Mouse (Mus musculus): ENCODE results near the gene 1700001P01Rik.
A peak's percentile ranks its signal among the peaks of the same experiment; 100 is the strongest.

1700001P01Rik gene

DNA sequence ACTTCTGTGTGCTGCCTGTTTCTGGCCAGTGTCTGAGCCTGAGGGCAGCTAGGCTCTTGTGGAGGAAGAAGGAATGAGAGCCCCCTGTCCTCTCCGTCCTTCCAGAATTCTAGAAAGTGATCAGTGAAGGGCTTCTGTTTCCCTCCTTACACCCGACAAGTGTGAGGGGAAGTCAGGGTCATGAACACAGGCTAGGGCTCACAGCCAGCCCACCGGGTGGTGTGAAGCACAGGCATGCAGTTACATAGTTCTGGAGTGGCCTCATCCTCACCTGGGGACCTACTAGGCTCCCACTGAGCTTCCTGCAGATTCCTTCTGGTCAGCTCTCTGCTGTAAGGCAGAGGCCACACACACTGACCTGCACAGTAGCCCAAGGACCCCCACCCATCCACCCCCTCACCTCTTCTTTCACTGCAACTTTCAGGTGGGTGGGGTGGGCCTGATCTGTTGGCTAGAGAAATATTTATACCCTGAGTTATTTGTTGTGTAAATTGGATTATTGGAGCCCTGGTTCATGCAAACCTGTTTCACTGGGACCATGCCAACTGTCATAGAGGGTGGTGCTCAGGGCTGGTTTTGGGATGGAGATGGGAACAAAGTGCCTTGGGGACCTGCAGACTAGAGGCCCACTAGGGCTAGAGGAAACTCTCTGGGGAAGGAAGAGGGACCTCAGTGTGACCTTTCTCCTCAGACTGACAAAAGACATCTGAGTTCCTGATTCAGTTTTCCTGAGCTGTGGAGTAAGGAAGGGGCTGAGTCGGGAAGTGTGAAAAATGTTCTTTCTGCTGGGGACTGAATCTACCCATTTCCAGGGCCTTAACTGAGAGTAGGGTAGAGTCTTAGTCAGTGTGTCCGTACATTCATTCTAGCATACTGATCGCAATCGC, 33.8 kb upstream of the 1700001P01Rik start:
- no peak for DNase-seq

DNA sequence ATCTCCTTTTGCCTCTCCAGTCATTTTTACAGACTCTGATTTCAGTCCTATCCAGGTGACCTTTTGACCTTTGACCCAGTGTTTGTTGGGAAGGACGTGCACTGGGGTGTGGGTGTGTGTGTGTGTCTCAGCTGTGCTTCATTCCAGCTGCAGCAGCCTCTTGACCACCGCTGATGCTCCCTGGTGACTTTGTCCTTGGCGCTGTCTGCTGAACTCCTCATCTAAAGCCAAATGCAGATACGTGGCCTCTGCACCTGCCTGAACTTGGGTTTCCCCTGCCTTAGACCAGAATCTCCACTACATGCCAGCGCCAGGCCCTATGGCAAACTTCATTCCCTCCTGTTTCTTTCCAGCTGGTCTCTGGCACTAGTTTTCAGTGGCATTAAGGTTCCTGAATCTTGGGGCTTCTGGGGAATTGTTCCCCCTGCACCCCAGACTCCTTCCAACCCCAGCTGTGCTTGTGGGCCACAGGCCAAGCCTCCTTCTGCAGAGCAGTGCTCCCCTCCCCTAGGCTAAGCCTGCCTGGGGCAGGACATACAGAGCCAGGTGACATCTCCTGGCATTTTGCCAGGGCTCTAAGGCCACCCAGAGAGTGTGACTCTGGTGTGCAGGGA, 33.0 kb upstream of the 1700001P01Rik start:
- no peak for DNase-seq

DNA sequence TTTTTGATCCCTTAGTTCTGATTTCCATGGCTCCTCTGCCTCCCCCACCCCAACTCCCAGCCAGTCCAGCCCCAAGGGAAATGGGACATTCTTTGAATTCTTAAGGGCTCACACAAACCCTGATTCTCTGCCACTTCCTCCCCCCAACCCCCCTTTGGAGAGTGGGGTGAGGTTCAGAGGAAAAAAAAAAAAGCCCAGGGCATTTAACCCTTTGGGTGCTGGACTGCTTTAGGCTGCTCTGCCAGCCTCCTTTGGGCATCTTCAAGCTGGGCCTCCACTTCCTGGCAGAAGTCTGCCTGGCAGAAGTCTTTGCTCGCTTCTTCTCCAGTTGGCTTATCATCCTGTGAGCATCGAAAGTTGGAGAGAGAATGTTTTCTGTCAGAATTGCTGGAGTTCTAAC, 32.4 kb upstream of the 1700001P01Rik start:
- no peak for DNase-seq

DNA sequence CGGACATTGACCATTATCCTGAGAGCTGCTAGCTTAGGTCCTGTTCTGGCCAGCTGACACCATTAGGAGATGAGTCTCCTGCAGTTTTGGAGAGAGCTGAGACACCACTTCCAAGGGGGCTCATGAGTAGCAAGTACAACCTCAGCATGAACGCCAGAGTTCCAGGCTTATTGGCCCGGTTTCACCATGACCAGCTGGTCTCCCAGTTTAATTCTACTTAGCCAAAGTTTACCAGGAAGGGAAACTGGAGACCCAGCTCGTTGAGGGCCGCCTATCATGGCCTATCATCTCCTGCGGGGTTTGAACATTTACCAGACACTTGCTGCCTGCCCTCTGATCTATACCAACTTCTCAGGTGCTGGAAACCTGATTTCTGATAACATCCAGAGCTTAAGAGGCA, 31.9 kb upstream of the 1700001P01Rik start:
- no peak for DNase-seq

GRCm38 (mm10) chr11:97806613-97806964, 30.9 kb upstream of the 1700001P01Rik start:
- no peak for DNase-seq

GRCm38 (mm10) chr11:97805662-97806612, 30.2 kb upstream of the 1700001P01Rik start:
- peak; percentile 51 for DNase-seq

GRCm38 (mm10) chr11:97804841-97805661, 29.3 kb upstream of the 1700001P01Rik start:
- DNase-seq: no peak

DNA sequence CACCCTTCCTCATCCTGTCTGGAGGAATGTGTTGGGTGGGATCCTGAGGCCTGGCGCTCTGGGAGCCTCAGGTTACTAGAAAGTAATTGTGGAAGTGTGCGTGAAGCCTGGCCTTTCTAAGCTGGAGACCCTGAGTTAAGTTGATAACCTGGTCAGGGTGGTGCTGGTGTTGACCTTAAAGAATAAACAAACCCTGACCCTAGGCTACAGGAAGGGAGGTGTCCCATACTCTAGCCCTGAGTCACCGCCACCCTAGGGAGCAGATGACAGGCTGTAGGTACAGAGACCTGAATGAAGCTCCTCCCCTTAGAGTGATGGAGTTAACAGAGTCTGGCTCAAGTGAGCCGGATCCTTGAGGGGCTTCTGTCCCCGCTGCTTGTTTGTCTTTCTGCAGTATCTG, 28.1 kb upstream of the 1700001P01Rik start:
- DNase-seq: no peak

DNA sequence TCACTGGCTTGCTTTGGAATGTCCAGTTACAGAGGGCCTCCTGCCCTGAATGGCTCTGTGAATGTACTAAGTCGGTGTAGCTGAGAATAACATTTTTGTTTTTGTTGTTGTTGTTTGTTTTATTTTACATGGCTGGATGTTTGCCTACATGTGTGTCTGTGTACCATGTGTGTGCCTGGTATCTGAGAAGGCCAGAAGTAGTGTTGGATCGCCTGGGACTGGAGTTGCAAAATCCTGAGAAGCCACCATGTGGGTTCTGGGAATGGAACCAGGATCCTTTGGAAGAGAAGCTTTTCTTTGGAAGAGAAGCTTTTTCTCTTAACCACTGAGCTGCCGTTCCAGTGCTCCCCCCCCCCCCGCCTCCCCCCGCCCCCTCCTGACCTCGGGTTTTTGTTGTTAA, 26.8 kb upstream of the 1700001P01Rik start:
- peak; percentile 3 for DNase-seq

DNA sequence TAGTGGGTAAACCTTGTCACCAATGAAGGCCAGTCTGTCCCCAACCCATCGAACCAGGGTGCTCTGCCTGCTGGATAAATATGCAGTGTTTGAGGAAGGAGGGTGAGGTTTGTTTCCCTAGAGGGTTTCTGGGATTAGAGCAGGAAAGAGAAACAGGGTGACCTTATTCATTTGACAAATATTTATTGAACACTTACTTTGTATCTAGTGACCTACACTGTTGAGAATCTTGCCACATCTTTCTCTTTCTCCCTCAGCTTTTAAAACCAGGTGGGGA, 26.4 kb upstream of the 1700001P01Rik start:
- DNase-seq: no peak

DNA sequence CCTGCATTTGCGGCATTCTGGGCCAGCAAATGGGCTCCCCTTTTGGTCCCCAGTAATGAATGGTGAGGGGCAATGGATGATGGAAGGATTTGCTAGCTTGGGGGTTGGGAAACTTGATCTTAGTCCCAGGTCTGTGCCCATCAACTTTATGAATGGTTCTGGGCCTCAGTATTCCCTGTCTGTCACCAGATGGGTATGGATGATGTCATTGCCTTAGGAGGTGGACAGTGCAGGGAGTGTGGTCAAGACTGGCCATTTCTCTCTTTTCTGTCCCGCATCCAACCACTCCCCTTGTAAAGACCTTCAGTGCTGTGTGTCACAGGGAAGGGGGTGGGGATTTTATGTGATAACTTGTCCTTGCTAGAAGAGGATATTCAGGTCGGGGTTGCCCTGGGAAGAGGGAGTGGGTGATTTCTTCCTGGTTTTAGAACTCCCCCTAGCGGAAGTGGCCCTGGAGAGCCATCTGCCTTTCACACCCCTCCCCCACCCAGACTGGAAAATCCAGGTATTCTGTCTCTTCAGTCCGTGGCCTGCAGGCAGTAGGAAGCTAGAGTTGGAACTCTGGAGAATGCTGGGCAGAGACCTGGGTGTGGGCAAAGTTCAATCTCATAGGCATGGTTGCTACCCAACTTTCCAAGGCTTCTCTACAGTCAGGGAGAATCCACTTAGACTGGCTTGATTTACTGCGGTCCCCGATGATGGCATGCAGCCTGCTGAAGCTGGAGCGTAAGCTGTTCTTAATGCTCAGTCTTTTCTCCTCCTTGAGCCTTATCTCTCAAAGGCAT, 25.9 kb upstream of the 1700001P01Rik start:
- peak; percentile 82 for DNase-seq

- DNase-seq: peak; percentile 89
These were observed 25.1 kb upstream of the 1700001P01Rik start for GRCm38 (mm10) chr11:97800691-97801408.

DNA sequence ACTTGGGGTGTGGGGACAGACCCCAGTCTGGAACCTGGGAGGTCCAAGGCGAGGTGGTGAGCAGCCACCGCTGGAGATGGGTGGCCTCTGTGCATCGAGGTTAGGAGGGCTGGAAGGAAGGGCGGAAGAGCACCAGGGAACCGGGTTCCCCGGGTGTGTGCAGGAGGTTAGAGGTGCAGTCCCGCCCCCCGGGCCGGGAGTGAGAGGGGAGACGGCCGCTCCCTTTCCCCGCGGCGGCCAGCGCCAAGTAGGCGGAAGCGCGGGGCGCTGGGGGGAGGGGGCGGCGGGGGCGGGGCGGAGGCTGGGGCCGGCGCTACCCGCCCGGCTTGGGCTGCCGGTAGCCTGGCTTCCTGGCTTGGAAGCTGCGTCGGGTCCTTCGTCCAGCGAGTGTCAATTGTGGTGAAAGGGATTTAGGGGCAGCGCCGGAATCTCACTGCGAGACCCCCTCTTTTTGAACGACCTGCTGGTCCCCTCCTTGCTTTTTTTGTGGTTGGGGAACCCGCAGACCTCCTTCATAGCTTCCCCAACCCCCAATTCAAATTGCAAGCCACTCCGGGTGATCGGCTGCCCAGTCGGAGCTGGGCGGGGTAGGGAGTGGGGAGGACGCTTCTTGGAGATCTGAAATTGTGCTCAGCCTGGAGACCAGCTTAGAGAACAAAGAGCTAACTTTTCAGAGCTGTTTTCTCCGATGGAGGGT, 24.4 kb upstream of the 1700001P01Rik start:
- peak; percentile 83 for DNase-seq

DNA sequence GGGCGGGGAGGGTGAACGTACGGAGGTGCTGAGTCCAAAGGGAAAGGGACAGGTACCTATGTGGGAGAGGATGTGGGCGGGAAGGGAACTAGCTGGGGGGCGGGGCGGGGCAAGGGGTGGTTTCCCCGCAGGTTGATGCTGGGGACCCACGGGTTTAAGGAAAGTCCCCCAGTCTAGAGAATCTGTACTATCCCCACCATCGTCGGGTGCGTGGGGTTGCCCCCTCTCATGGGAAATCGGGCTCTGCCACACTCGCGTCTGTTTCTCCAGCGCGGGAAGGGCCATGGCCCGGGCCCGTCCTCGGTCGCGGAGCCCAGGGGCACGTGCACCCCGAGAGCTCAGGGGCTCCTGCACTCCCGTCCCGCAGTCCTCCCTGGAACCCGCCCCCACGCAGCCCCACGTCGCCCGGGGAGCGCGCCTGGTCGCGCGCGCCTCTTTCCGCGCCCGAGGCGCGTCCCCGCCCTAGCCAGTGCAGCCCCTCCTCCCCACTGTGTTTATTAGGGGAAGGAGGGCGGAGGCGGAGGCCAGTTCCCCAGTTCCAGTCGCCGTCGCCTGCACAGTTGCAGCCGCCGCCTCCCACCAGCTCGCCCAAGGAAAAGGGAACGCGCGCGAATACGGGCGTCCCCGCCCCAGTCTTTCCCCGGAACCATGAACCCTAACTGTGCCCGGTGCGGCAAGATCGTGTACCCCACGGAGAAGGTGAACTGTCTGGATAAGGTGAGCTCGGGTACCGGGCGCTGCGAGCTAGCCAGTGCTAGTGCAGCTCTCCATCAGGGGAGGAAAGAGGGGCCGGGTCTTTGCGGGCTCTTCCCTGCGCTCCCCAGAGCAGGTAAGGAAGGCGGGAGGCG, 23.7 kb upstream of the 1700001P01Rik start:
- peak; percentile 87 for DNase-seq

GRCm38 (mm10) chr11:97798782-97799145, 23.0 kb upstream of the 1700001P01Rik start, which contains the start of gene Lasp1:
Gene Lasp1 (plus strand): TSS chr11:97799000.
- peak; percentile 85 for DNase-seq

DNA sequence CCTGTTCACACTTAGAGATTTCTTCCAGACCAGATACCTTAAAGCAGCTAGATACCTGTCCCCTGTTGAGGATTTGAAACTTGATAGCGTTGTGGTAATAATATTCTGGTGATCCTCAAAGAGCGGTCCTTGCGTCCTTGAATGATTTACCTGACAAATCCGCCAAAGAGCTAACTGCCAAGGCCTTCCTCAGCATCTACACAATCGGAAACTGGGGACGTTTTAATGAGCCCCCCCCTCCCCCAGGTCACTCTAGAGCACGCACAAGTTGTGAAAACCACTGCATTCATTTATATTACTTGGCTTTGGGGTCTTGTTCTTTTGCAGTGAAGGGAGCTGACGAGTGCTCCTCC, 22.3 kb upstream of the 1700001P01Rik start:
- no peak for DNase-seq

- DNase-seq: no peak
These were observed 21.8 kb upstream of the 1700001P01Rik start for GRCm38 (mm10) chr11:97797369-97798082.

DNA sequence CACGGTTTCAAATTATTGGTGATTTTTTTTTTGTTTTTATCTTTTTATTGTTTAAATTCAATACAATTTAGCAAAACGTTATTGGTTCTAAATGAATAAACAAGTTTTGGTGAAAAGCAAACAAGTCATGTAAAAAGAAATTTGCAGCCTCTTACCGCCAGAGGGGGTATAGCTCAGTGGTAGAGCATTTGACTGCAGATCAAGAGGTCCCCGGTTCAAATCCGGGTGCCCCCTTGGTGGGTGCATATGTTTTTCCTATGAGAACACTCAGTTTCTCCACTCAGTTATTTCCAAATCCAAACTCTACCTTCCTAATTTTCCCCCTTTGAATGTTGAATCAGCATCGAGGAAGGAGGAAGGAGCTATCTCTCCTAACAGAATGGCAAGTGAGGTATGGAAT, 21.2 kb upstream of the 1700001P01Rik start:
- DNase-seq: no peak

DNA sequence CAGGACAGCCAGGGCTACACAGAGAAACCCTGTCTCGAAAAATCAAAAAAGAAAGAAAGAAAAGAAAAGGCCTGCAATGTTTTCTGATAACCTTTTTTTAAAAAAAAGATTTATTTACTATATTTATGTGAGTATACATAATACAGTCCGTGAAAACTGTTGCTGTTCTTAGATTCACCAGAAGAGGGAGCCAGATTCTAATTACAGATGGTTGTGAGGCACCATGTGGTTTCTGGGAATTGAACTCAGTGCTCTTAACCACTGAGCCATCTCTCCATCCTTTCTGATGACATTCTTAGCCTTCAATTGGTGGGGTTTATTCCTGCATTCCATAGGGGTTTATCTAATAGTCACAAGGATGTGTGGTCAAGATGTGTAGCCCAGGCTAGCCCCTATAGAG, 17.4 kb upstream of the 1700001P01Rik start:
- DNase-seq: no peak

Data from kidney, adult 11 months (tissue).